Mouse (Mus musculus) ZHBTc4 (cell line): Measurements from ENCODE around the gene Scgb1b3.

ENCODE experiments used
- DNase-seq: peaks from one replicate; pipeline ENCODE4 v3.0.0-alpha.2; 2011; ENCODE audit warnings: low read depth, low spot score

Gene Scgb1b3

GRCm38 (mm10) chr7:31375292-31375691 is at the start of gene Scgb1b3:
TSS of gene Scgb1b3 (plus strand) at chr7:31375592.
- no peak for DNase-seq

DNA sequence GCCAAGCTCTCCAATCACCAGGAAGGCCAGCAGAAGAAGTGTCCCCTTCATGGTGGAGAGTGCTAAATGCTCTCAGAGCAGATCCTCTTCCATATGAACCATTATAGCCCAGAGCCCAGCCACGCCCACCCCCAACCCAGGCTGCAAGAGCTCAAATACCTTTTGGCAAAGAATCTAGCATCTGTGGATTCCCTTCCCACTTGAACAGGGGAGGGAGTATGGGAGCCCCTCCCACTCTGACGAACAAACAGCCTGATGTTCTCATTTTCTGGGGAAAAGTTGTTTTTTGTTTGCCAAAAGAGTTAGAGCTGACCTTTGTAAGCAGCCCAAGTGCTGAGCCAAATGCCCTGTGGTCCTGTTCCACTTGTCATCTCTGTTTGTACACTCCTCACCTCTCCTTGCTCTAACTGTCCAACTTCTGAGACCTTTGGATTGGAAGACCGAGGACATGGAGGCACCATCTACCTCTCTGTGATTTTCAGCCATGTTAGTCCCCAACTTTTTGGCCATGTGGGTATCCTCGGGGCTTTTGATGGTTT is 13.3 kb upstream of the Scgb1b3 start, which contains the start of gene Scgb2b3:
Gene Scgb2b3 (minus strand): TSS at position 51 of the 539 bp plus-strand sequence.
- no peak for DNase-seq
